Mouse (Mus musculus): ENCODE measurements around the gene Pde11a. TPM values are rescaled to one million over a fixed set of nuclear protein-coding genes. Genes with fewer than 3 reads are reported as not detected.

Pde11a gene
- polyA plus RNA-seq, 2 experiments, result 0.33 to 0.58 TPM

GRCm38 (mm10) chr2:75997726-75998125, 340.8 kb downstream of the Pde11a start:
- Histone ChIP-seq H3K4me3 (replicated peaks; ENCODE audit: low read length) (no peak overlapping the region), H3K36me3 (ENCODE audit: control insufficient read depth, insufficient read depth, low read length) (no peaks in the 10 kb centered on the region), H3K4me2 (replicated peaks; ENCODE audit: low read depth, low read length, severe bottlenecking) (no peak overlapping the region), H3K27me3 (ENCODE audit: control insufficient read depth, insufficient read depth, low read length) (no peaks in the 10 kb centered on the region), H3K4me1 (ENCODE audit: control insufficient read depth, insufficient read depth, low read length) (0 out of 2 replicates have a peak, but pooled peaks cover 8% of the 10 kb centered on the region), H3K9ac (ENCODE audit: low read depth, low read length, severe bottlenecking) (no peak overlapping the region), H3K9me3 (ENCODE audit: control insufficient read depth, low read length) (no peaks in the 10 kb centered on the region), H3K27ac (replicated peaks; ENCODE audit: low read depth, low read length) (no peak overlapping the region)
- ATAC-seq (ENCODE audit: low FRiP score, low read depth), result no peak
- no peak for TF ChIP-seq POLR2A (IDR thresholded peaks at IDR 0.05; ENCODE audit: borderline replicate concordance, extremely low read depth, insufficient read depth, insufficient read length)
- no peak for DNase-seq (ENCODE audit: low spot score)
- WGBS, result 59% methylated on average over 12 of the region's 12 CpGs

DNA sequence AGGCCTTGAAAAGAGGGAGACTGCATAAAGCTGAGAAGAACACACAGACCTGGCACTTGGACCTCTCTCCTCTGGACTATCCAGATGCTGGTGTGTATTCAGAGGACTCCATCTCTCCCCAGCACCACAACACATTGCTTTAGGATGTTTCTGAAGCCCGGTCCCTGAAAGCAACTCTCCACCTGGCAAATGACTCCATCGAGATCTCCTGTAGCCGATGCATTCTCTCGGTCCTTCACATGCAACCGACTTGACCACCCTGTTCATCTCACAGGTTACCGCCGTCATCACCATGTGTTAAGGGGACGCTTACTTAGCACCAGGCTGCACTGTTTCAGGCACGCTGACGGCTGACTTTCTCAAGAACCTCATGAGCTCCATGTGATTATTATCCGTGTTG, 343.7 kb downstream of the Pde11a start:
- no peak for ATAC-seq (ENCODE audit: low FRiP score, low read depth)
- Histone ChIP-seq H3K27me3 (ENCODE audit: control insufficient read depth, insufficient read depth, low read length) (no peaks in the 10 kb centered on the region), H3K4me3 (replicated peaks; ENCODE audit: low read length) (no peak overlapping the region), H3K9ac (ENCODE audit: low read depth, low read length, severe bottlenecking) (no peak overlapping the region), H3K4me2 (replicated peaks; ENCODE audit: low read depth, low read length, severe bottlenecking) (no peak overlapping the region), H3K27ac (replicated peaks; ENCODE audit: low read depth, low read length) (no peak overlapping the region), H3K9me3 (ENCODE audit: control insufficient read depth, low read length) (no peaks in the 10 kb centered on the region), H3K36me3 (ENCODE audit: control insufficient read depth, insufficient read depth, low read length) (no peaks in the 10 kb centered on the region), H3K4me1 (ENCODE audit: control insufficient read depth, insufficient read depth, low read length) (peaks cover 33% of the 10 kb centered on the region)
- TF ChIP-seq POLR2A (IDR thresholded peaks at IDR 0.05; ENCODE audit: borderline replicate concordance, extremely low read depth, insufficient read depth, insufficient read length), result no peak
- WGBS, result 92% methylated on average over 11 of the region's 11 CpGs
- no peak for DNase-seq (ENCODE audit: low spot score)

DNA sequence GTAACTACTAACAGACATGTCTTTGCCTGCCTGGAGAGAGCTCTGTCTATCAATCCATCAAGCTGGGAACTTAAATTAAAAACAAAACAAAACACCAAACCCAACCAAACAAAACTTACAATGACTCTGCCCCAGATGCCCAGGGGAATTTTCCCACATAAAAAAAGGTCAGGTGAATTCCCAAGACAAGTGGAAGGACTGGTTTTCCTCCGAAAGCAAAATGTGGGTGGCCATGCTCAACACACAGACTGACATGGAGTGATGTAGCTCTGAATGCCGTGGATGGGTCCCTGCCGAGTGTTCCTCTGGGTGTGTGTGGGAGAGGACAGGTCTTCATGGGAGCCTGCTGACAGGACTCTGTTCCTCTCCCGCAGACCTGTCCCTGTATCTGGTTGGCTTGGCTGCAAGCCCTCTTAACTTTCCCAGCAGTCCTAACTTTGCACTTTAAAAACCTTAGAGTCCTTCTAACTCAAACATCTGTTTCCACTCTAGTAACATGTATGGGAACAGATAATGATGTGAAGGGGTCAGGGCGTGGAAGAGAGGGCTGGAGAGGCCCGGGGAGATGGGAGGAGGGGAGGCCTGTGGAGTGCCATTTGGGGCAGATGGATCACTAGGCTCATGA, 346.9 kb downstream of the Pde11a start:
- Histone ChIP-seq H3K4me2 (replicated peaks; ENCODE audit: low read depth, low read length, severe bottlenecking) (0 out of 2 replicates have a peak overlapping the region, but pooled peaks have one; percentile 8), H3K27ac (replicated peaks; ENCODE audit: low read depth, low read length) (peak overlapping the region; percentile 22; the same call in 1 of the 2 replicates), H3K9ac (ENCODE audit: low read depth, low read length, severe bottlenecking) (no peak overlapping the region), H3K4me1 (ENCODE audit: control insufficient read depth, insufficient read depth, low read length) (peaks cover 50% of the 10 kb centered on the region), H3K4me3 (replicated peaks; ENCODE audit: low read length) (no peak overlapping the region), H3K27me3 (ENCODE audit: control insufficient read depth, insufficient read depth, low read length) (no peaks in the 10 kb centered on the region), H3K36me3 (ENCODE audit: control insufficient read depth, insufficient read depth, low read length) (no peaks in the 10 kb centered on the region), H3K9me3 (ENCODE audit: control insufficient read depth, low read length) (no peaks in the 10 kb centered on the region)
- ATAC-seq (ENCODE audit: low FRiP score, low read depth) (peak; percentile 72), DNase-seq (ENCODE audit: low spot score) (peak; percentile 50)
- 11% methylated on average over 6 of the region's 6 CpGs for WGBS
- TF ChIP-seq POLR2A (IDR thresholded peaks at IDR 0.05; ENCODE audit: borderline replicate concordance, extremely low read depth, insufficient read depth, insufficient read length), result no peak

GRCm38 (mm10) chr2:75990885-75991539, 347.6 kb downstream of the Pde11a start:
- no peak overlapping the region for H3K9ac ChIP-seq (ENCODE audit: low read depth, low read length, severe bottlenecking)
- H3K36me3 ChIP-seq (ENCODE audit: control insufficient read depth, insufficient read depth, low read length), result no peaks in the 10 kb centered on the region
- TF ChIP-seq POLR2A (IDR thresholded peaks at IDR 0.05; ENCODE audit: borderline replicate concordance, extremely low read depth, insufficient read depth, insufficient read length), result no peak
- peaks cover 50% of the 10 kb centered on the region for H3K4me1 ChIP-seq (ENCODE audit: control insufficient read depth, insufficient read depth, low read length)
- no peaks in the 10 kb centered on the region for H3K9me3 ChIP-seq (ENCODE audit: control insufficient read depth, low read length)
- no peaks in the 10 kb centered on the region for H3K27me3 ChIP-seq (ENCODE audit: control insufficient read depth, insufficient read depth, low read length)
- 0 out of 2 replicates have a peak overlapping the region, but pooled peaks have one; percentile 28 for H3K27ac ChIP-seq (replicated peaks; ENCODE audit: low read depth, low read length)
- no peak overlapping the region for H3K4me2 ChIP-seq (replicated peaks; ENCODE audit: low read depth, low read length, severe bottlenecking)
- no peak overlapping the region for H3K4me3 ChIP-seq (replicated peaks; ENCODE audit: low read length)
- 51% methylated on average over 13 of the region's 13 CpGs for WGBS
- ATAC-seq (ENCODE audit: low FRiP score, low read depth) (no peak), DNase-seq (ENCODE audit: low spot score) (peak; percentile 57)

DNA sequence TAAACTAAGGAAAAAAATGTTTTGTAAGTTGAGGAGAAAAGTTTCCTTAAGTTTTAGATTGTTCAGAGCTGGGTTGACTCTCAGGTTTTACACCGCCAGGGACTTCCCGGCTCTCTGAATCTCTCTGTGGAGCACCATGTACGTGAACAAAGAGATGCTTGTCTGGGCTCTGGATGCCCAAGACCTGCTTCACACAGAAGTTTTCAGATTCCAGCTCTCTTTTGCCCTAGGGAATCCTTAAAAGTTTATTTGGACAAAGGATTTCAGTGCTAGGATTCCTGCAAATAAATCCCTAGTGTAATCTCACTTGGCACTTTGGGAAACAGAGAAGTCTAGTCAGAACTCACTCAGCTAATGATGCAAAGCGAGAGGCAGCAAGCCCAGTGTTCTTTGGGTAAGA, 348.9 kb downstream of the Pde11a start:
- H3K4me2 ChIP-seq (replicated peaks; ENCODE audit: low read depth, low read length, severe bottlenecking), result no peak overlapping the region
- DNase-seq (ENCODE audit: low spot score), result no peak

More for the DNA sequence above, 348.9 kb downstream of the Pde11a start:
- WGBS, result 36% methylated on average over 4 of the region's 4 CpGs
- H3K27ac ChIP-seq (replicated peaks; ENCODE audit: low read depth, low read length), result 0 out of 2 replicates have a peak overlapping the region, but pooled peaks have one; percentile 10
- H3K9me3 ChIP-seq (ENCODE audit: control insufficient read depth, low read length), result no peaks in the 10 kb centered on the region
- ATAC-seq (ENCODE audit: low FRiP score, low read depth), result no peak
- H3K4me3 ChIP-seq (replicated peaks; ENCODE audit: low read length), result no peak overlapping the region
- TF ChIP-seq POLR2A (IDR thresholded peaks at IDR 0.05; ENCODE audit: borderline replicate concordance, extremely low read depth, insufficient read depth, insufficient read length), result no peak
- peaks cover 53% of the 10 kb centered on the region for H3K4me1 ChIP-seq (ENCODE audit: control insufficient read depth, insufficient read depth, low read length)
- no peaks in the 10 kb centered on the region for H3K27me3 ChIP-seq (ENCODE audit: control insufficient read depth, insufficient read depth, low read length)
- H3K36me3 ChIP-seq (ENCODE audit: control insufficient read depth, insufficient read depth, low read length), result no peaks in the 10 kb centered on the region
- H3K9ac ChIP-seq (ENCODE audit: low read depth, low read length, severe bottlenecking), result no peak overlapping the region
